Mouse (Mus musculus): Measurements from ENCODE around the gene Cst6. TPM values are rescaled to one million over a fixed set of nuclear protein-coding genes. Genes with fewer than 3 reads are reported as not detected.
"Not testable (repeated sequence)": the region's sequence is repeated elsewhere in the genome, so short reads cannot be mapped to it uniquely, and the experiment has no call there.

Cst6 gene
- 0.54 and 9.2 TPM in 2 replicates for polyA plus RNA-seq (2012; ENCODE audit: insufficient read depth, low replicate concordance)

- not testable (repeated sequence) for H3K36me3 ChIP-seq (replicated peaks; ENCODE audit: low read length); H3K9me3 ChIP-seq
- Histone ChIP-seq H3K4me3 (replicated peaks) (peak within 1 kb of the TSS; percentile 92), H3K27me3 (replicated peaks) (peaks cover 59% of the 10 kb centered on the region), H3K4me1 (peaks cover 22% of the 10 kb centered on the region)
Observed at GRCm38 (mm10) chr19:5349502-5349873, at the start of gene Cst6. Gene Cst6, minus strand, starts transcription at chr19:5349574.

GRCm38 (mm10) chr19:5395371-5395770 is 46.0 kb upstream of the Cst6 start:
- no peak overlapping the region for H3K4me3 ChIP-seq (replicated peaks)
- no peak for TF ChIP-seq GATA1 (IDR thresholded peaks at IDR 0.05; ENCODE audit: borderline replicate concordance, low read length)
- no peak for TF ChIP-seq FLI1 (IDR thresholded peaks at IDR 0.05; ENCODE audit: low read length)
- H3K9me3 ChIP-seq = no peaks in the 10 kb centered on the region
- H3K4me1 ChIP-seq = peaks cover 26% of the 10 kb centered on the region
- no peaks in the 10 kb centered on the region for H3K36me3 ChIP-seq (replicated peaks; ENCODE audit: low read length)
- H3K27me3 ChIP-seq (replicated peaks) = no peaks in the 10 kb centered on the region

GRCm38 (mm10) chr19:5394168-5394567 is 44.8 kb upstream of the Cst6 start:
- TF ChIP-seq FLI1 (IDR thresholded peaks at IDR 0.05; ENCODE audit: low read length) (no peak), GATA1 (IDR thresholded peaks at IDR 0.05; ENCODE audit: borderline replicate concordance, low read length) (no peak)
- Histone ChIP-seq H3K9me3 (no peaks in the 10 kb centered on the region), H3K4me1 (peaks cover 32% of the 10 kb centered on the region), H3K27me3 (replicated peaks) (no peaks in the 10 kb centered on the region), H3K36me3 (replicated peaks; ENCODE audit: low read length) (no peaks in the 10 kb centered on the region), H3K4me3 (replicated peaks) (no peak overlapping the region)

GRCm38 (mm10) chr19:5392892-5393291 is 43.5 kb upstream of the Cst6 start:
- no peaks in the 10 kb centered on the region for H3K36me3 ChIP-seq (replicated peaks; ENCODE audit: low read length)
- no peaks in the 10 kb centered on the region for H3K9me3 ChIP-seq
- TF ChIP-seq GATA1 (IDR thresholded peaks at IDR 0.05; ENCODE audit: borderline replicate concordance, low read length) (no peak), FLI1 (IDR thresholded peaks at IDR 0.05; ENCODE audit: low read length) (no peak)

GRCm38 (mm10) chr19:5390416-5390815 is 41.0 kb upstream of the Cst6 start:
- Histone ChIP-seq H3K36me3 (replicated peaks; ENCODE audit: low read length) (peaks cover 13% of the 10 kb centered on the region), H3K4me1 (peaks cover 55% of the 10 kb centered on the region), H3K4me3 (replicated peaks) (peak overlapping the region; percentile 92), H3K27me3 (replicated peaks) (no peaks in the 10 kb centered on the region), H3K9me3 (no peaks in the 10 kb centered on the region)
- TF ChIP-seq FLI1 (IDR thresholded peaks at IDR 0.05; ENCODE audit: low read length) = no peak
- no peak for TF ChIP-seq GATA1 (IDR thresholded peaks at IDR 0.05; ENCODE audit: borderline replicate concordance, low read length)

More at GRCm38 (mm10) chr19:5392892-5393291, 43.5 kb upstream of the Cst6 start:
- Histone ChIP-seq H3K4me1 (peaks cover 33% of the 10 kb centered on the region), H3K4me3 (replicated peaks) (no peak overlapping the region), H3K27me3 (replicated peaks) (no peaks in the 10 kb centered on the region)

GRCm38 (mm10) chr19:5389647-5390046 is 40.3 kb upstream of the Cst6 start:
- peaks cover 49% of the 10 kb centered on the region for H3K4me1 ChIP-seq

GRCm38 (mm10) chr19:5388588-5389242 is 39.3 kb upstream of the Cst6 start, which contains the start of gene Sart1:
Gene Sart1, minus strand, starts transcription at chr19:5388703.
- H3K4me3 ChIP-seq (replicated peaks) = peak within 1 kb of the TSS; percentile 92
- no peak for TF ChIP-seq GATA1 (IDR thresholded peaks at IDR 0.05; ENCODE audit: borderline replicate concordance, low read length)
- peak; percentile 84; the same call in 1 of the 2 replicates for TF ChIP-seq FLI1 (IDR thresholded peaks at IDR 0.05; ENCODE audit: low read length)
- H3K36me3 ChIP-seq (replicated peaks; ENCODE audit: low read length) = peaks cover 30% of the 10 kb centered on the region
- H3K9me3 ChIP-seq = no peaks in the 10 kb centered on the region
- no peaks in the 10 kb centered on the region for H3K27me3 ChIP-seq (replicated peaks)
- H3K4me1 ChIP-seq = peaks cover 49% of the 10 kb centered on the region

More at GRCm38 (mm10) chr19:5389647-5390046, 40.3 kb upstream of the Cst6 start:
- Histone ChIP-seq H3K27me3 (replicated peaks) (no peaks in the 10 kb centered on the region), H3K9me3 (no peaks in the 10 kb centered on the region), H3K36me3 (replicated peaks; ENCODE audit: low read length) (peaks cover 21% of the 10 kb centered on the region), H3K4me3 (replicated peaks) (peak overlapping the region; percentile 92)
- TF ChIP-seq FLI1 (IDR thresholded peaks at IDR 0.05; ENCODE audit: low read length) = no peak
- no peak for TF ChIP-seq GATA1 (IDR thresholded peaks at IDR 0.05; ENCODE audit: borderline replicate concordance, low read length)

- Histone ChIP-seq H3K36me3 (replicated peaks; ENCODE audit: low read length) (peaks cover 37% of the 10 kb centered on the region), H3K4me3 (replicated peaks) (peak overlapping the region; percentile 92), H3K4me1 (peaks cover 49% of the 10 kb centered on the region), H3K27me3 (replicated peaks) (no peaks in the 10 kb centered on the region), H3K9me3 (no peaks in the 10 kb centered on the region)
- TF ChIP-seq GATA1 (IDR thresholded peaks at IDR 0.05; ENCODE audit: borderline replicate concordance, low read length) (no peak), FLI1 (IDR thresholded peaks at IDR 0.05; ENCODE audit: low read length) (no peak)
Observed at GRCm38 (mm10) chr19:5388011-5388441, 38.7 kb upstream of the Cst6 start.

- no peak for TF ChIP-seq GATA1 (IDR thresholded peaks at IDR 0.05; ENCODE audit: borderline replicate concordance, low read length)
- TF ChIP-seq FLI1 (IDR thresholded peaks at IDR 0.05; ENCODE audit: low read length) = no peak
- Histone ChIP-seq H3K27me3 (replicated peaks) (no peaks in the 10 kb centered on the region), H3K4me3 (replicated peaks) (no peak overlapping the region), H3K4me1 (peaks cover 31% of the 10 kb centered on the region), H3K9me3 (no peaks in the 10 kb centered on the region), H3K36me3 (replicated peaks; ENCODE audit: low read length) (peaks cover 70% of the 10 kb centered on the region)
Observed at GRCm38 (mm10) chr19:5384715-5385114, 35.3 kb upstream of the Cst6 start.

GRCm38 (mm10) chr19:5383326-5383725 is 34.0 kb upstream of the Cst6 start:
- Histone ChIP-seq H3K9me3 (no peaks in the 10 kb centered on the region), H3K36me3 (replicated peaks; ENCODE audit: low read length) (peaks cover 84% of the 10 kb centered on the region), H3K4me1 (peaks cover 26% of the 10 kb centered on the region), H3K27me3 (replicated peaks) (no peaks in the 10 kb centered on the region), H3K4me3 (replicated peaks) (no peak overlapping the region)
- no peak for TF ChIP-seq FLI1 (IDR thresholded peaks at IDR 0.05; ENCODE audit: low read length)
- no peak for TF ChIP-seq GATA1 (IDR thresholded peaks at IDR 0.05; ENCODE audit: borderline replicate concordance, low read length)
